Mouse (Mus musculus): ENCODE data around the gene Dppa2. TPM values are rescaled to one million over a fixed set of nuclear protein-coding genes. Genes with fewer than 3 reads are reported as not detected.

The Dppa2 gene
- polyA plus RNA-seq, 1 experiment, result not detected

DNA sequence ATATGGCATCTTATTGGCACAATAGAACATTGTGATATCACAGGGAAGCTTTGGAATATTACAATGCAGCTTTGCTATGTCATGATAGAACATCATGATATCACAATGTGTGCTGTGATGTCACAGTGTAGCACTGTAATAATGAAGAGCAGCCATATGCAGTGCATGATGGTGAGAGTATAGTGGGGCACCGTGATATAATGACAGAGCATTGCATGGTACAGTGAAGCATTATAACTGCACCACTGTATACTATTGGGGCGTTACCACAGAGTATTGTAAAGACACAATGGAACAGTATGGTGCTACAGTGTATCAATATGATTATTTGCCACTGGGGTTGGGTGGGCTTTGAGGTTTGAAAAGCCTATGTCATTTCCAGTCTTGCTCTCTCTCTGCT, 40.5 kb downstream of the Dppa2 start:
- no peak for DNase-seq (ENCODE audit: low spot score)

DNA sequence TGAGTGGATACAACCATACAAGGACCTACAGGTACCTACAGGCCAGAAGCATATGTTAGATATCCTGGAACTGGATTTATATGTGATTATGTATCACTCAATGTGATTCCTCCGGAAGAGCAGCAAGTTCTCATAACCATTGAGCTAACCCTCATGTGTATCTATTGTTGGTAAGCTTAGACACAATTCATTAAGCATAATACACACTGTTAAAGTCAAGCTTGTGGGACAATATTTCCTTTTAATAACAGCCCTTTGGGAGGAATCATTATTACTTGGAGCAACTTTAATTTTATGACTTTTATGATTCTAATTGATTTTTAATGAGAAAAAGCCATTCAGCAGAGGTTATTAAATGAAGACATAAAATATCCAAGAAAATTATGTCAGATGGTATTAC, 43.5 kb downstream of the Dppa2 start:
- no peak for DNase-seq (ENCODE audit: low spot score)

DNA sequence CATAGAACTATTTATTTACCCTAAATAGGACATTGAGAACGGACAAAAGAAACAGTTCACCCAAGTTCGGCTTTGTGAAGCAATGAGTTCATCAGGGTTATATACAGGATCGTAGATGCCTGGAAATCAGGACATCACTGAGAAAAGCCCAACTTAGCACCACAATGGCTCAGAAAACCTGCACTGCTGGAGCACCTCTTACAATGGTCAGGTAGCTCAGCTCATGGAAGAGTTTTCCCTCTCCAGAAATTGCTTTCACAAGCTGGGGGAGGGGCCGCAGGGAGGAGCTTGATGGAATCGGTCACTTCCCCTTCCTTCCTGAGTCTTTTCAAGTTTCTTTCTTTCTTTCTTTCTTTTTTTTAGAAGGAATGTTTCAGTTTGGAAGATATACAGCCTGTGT, 52.0 kb downstream of the Dppa2 start:
- no peak for DNase-seq (ENCODE audit: low spot score)

DNA sequence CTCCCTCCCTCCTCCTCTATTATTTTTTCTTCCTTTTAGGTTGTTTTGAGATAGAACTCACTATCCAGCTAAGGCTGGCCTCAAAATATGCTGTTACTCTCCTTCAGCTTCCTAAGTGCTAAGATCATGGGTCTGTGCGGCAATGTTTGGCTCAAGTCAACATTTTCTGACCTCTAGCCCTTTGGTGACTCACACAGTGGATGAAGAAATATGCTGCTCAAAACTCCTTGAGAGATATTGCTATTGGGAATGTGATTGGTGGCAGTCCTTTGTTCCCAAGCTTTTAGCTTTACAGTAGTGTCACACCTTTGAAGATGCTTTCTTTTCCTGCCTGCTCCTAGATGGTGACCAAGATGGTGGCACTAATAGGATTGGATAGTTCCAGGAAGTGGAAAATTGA, 52.7 kb downstream of the Dppa2 start:
- no peak for DNase-seq (ENCODE audit: low spot score)

DNA sequence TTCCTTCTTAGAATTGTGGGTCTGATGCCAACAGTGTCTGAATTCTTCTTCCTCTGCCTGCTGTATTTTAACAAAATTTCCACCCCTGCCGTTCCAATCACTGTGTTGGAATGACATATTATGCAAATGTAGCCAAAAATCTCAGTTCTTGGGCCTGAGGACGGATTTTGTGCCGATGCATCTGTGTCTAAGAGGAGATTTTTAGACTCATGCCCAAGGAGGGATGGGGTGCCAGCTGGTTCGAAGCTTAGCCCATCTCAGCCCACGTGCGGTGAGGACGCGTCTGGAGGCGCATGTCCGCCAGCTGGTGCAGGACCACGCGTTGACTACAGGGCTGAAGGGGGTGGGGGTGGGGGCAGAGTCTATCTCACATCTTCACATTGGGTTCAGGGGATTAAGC, 57.2 kb downstream of the Dppa2 start:
- DNase-seq (ENCODE audit: low spot score), result no peak

DNA sequence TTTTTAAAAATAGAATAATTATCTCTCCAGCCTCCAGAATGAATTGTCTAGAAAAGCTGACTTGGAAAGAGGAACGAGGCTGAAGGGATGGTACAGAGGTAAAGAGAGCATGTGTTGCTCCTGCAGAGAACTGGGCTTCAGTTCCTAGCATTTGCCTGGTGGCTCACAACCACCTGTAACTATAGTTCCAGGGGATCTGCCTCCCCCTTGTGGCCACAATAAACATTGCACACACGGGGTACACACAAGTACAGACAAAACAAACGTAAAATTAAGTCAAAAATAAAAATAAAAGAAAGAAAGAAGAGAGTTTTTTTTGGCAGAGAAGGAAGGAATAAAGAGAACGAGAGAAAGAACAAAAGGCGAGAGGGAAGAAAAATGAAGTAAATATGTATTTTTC, 63.1 kb downstream of the Dppa2 start:
- DNase-seq (ENCODE audit: low spot score), result no peak

DNA sequence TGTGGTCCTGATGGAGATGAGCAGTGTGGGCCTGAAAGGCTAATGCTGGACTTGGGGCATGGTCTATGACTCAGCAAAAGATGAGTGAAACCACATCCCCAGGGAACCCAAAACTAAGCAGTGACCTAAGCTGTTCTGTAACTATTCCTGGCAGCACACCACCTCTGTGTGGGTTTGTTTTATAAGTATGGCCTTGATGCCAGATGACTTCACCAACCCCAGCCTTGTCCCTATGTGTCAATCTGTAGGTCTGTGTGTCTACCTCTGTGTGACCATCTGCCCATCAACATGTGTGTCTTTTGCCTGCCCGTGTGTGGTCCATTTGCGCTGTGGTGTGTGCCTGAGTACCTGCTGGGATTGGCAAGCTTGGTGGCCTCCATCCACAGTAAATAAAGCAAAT, 64.4 kb downstream of the Dppa2 start:
- DNase-seq (ENCODE audit: low spot score), result no peak

Other genes starting within 250 kb of the Dppa2 start
- gene Dppa4, start 20.2 kb upstream of the Dppa2 start, polyA plus RNA-seq (2012; rRNA removed), result not detected in 2 replicates
- gene Gm5485, start 108.5 kb downstream of the Dppa2 start, polyA plus RNA-seq (2012; rRNA removed), result not detected in 2 replicates
- 0.18 TPM in 2 replicates for gene Morc1, start 127.3 kb downstream of the Dppa2 start, polyA plus RNA-seq (2012; rRNA removed)

All from urinary bladder, adult 2 months (tissue).